Mouse (Mus musculus): Measurements from ENCODE around the gene Nmnat2. TPM values are rescaled to one million over a fixed set of nuclear protein-coding genes. Genes with fewer than 3 reads are reported as not detected.

The Nmnat2 gene
- total RNA-seq, 1 experiment from 2014 or later = 0.09 TPM

DNA sequence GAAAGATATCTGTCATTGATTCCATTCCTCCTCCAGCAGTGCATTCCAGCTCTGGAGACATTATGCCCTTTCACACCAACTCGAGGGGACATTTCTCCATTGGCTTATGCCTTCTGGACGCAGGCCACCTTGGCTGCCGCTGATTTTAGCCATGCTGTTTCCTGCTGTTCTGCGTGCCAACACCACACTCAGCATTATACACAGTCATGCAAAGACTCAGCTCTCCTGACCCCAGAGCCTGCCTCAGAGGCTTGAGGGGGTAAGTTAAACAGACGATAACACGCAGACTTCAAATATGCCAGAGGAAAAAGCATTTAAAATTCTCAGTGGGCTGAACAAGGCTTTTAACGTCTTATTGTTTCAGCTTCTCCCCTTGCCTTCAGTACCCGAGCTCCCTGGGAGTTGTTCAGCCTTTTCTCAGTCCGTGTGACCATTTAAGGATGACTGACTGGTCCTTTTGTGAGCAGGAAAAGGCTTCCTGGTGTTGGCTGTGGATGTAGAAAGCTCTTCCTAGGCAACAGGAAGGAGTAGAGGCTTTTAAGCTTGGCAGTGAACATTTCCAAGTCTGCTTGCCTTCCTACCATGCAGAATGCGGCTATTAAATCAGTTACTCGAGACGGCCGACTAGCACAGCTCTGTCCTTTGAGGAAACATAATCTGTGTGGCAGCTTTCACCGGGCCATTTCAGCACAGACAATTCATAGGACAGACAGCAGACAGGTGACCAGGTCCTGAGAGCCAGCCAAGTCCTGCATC lies 59.8 kb downstream of the Nmnat2 start:
- ATAC-seq (replicated peaks; ENCODE audit: low read depth, poor library complexity, severe bottlenecking) = peak; percentile 65

- no peak for ATAC-seq (replicated peaks; ENCODE audit: low read depth, poor library complexity, severe bottlenecking)
Observed at GRCm38 (mm10) chr1:153016465-153017163, 61.8 kb downstream of the Nmnat2 start.

- ATAC-seq (replicated peaks; ENCODE audit: low read depth, poor library complexity, severe bottlenecking) = no peak
Observed at GRCm38 (mm10) chr1:153019128-153019527, 64.3 kb downstream of the Nmnat2 start.

GRCm38 (mm10) chr1:153019623-153020022 lies 64.8 kb downstream of the Nmnat2 start:
- ATAC-seq (replicated peaks; ENCODE audit: low read depth, poor library complexity, severe bottlenecking) = no peak

DNA sequence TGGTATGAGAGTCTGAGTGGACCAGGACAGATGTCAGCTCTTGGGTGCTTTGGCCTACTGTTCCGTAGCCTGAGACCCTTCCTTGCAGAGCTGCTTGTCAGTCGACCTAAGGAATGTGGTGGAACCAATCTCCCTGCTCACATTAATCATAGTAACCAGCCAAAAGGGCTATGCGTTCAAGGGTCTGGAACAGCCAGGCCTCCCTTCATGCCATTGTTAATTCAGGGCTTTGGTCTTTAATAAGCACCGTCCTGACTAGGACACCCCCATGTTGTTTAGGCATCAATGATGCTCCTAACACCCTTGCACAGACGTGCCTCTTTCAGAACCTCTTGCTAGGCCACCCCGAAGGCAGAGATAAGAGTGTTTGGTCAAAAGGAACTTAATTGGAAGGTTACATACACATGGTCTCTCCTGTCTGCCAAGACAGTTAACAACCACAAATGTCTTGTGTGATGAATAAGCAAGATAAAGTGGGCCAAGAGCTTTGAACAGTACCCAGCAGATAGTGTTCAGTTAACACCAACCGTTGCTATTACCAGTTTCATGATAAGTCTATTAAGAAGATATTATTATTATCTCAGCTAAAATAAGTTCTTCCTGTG lies 66.3 kb downstream of the Nmnat2 start:
- peak; percentile 74 for ATAC-seq (replicated peaks; ENCODE audit: low read depth, poor library complexity, severe bottlenecking)

- ATAC-seq (replicated peaks; ENCODE audit: low read depth, poor library complexity, severe bottlenecking) = no peak
Observed at GRCm38 (mm10) chr1:153023018-153023417, 68.2 kb downstream of the Nmnat2 start.

DNA sequence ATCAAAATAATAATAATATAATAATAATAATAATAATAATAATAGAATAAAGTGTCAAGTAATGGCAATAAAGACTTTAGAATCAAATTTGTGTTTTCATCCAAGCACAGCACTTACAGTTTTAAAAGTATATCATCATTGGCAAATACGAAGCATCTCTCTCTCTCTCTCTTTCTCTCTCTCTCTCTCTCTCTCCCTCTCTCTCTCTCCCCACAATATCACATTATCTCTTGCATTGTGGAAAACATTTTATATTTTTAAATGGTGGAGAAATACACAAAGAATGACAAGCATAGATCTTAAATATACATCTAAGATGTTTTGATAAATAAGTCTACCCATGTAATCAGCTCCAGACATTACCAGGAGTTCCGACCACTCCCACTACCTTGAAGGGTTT lies 69.1 kb downstream of the Nmnat2 start:
- no peak for ATAC-seq (replicated peaks; ENCODE audit: low read depth, poor library complexity, severe bottlenecking)

- 0 out of 2 replicates have a peak, but pooled peaks have one; percentile 6 for ATAC-seq (replicated peaks; ENCODE audit: low read depth, poor library complexity, severe bottlenecking)
Observed at GRCm38 (mm10) chr1:153024453-153024852, 69.7 kb downstream of the Nmnat2 start.

- ATAC-seq (replicated peaks; ENCODE audit: low read depth, poor library complexity, severe bottlenecking) = no peak
Observed at GRCm38 (mm10) chr1:153031345-153031744, 76.6 kb downstream of the Nmnat2 start.

GRCm38 (mm10) chr1:153031954-153032353 lies 77.2 kb downstream of the Nmnat2 start:
- ATAC-seq (replicated peaks; ENCODE audit: low read depth, poor library complexity, severe bottlenecking) = no peak

- no peak for ATAC-seq (replicated peaks; ENCODE audit: low read depth, poor library complexity, severe bottlenecking)
Observed at GRCm38 (mm10) chr1:153033145-153033908, 78.5 kb downstream of the Nmnat2 start.

GRCm38 (mm10) chr1:153034064-153034463 lies 79.3 kb downstream of the Nmnat2 start:
- no peak for ATAC-seq (replicated peaks; ENCODE audit: low read depth, poor library complexity, severe bottlenecking)

GRCm38 (mm10) chr1:153035328-153035944 lies 80.6 kb downstream of the Nmnat2 start:
- peak; percentile 74 for ATAC-seq (replicated peaks; ENCODE audit: low read depth, poor library complexity, severe bottlenecking)

GRCm38 (mm10) chr1:153037353-153038345 lies 82.9 kb downstream of the Nmnat2 start:
- no peak for ATAC-seq (replicated peaks; ENCODE audit: low read depth, poor library complexity, severe bottlenecking)

- 0 out of 2 replicates have a peak, but pooled peaks have one; percentile 34 for ATAC-seq (replicated peaks; ENCODE audit: low read depth, poor library complexity, severe bottlenecking)
Observed at GRCm38 (mm10) chr1:153040091-153040490, 85.3 kb downstream of the Nmnat2 start.

DNA sequence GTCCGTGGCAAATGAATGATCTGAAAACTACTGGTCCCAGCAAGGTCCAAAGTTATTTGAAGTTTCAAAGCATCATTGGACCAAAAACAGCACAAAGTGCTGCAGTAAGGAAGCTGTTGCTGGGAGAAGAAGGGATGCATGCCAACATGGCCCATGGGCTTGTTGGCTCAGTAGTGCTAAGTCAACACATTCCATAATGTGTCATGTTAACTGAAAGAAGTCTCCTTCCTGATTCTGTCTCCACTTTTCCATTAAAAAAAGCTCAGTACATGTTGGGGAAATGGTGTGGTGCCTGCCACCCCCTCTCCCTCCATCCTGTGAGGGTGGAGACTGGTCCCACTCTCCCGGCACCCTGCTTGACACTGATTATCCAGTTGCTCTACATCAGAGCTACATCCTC lies 86.3 kb downstream of the Nmnat2 start:
- no peak for ATAC-seq (replicated peaks; ENCODE audit: low read depth, poor library complexity, severe bottlenecking)

GRCm38 (mm10) chr1:153042318-153042717 lies 87.5 kb downstream of the Nmnat2 start:
- no peak for ATAC-seq (replicated peaks; ENCODE audit: low read depth, poor library complexity, severe bottlenecking)

GRCm38 (mm10) chr1:153043332-153043731 lies 88.5 kb downstream of the Nmnat2 start:
- no peak for ATAC-seq (replicated peaks; ENCODE audit: low read depth, poor library complexity, severe bottlenecking)

DNA sequence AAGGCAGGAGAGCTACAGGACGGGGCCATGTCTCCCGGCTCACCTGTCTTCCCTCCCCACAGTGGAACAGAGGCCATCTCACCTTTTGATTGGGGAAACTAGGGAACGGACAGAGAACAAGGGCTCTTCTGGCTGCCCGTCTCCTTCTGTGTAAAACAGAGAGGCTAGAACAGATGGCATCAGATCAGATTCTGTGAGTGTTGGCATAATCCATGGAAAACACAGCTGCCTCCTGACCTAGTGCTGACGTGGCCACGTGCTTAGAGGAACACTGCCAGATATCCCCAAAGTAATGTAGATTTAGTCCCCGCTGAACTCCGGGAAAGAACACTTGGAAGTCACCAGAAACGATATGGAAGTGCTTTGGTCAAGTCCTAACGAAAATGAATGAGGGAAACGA lies 90.6 kb downstream of the Nmnat2 start:
- no peak for ATAC-seq (replicated peaks; ENCODE audit: low read depth, poor library complexity, severe bottlenecking)

All from common myeloid progenitor, adult 5-6 weeks (primary cell).